Mouse (Mus musculus) kidney, postnatal 36 days (tissue): ENCODE measurements around the gene Gpatch1.
A peak's percentile ranks its signal among the peaks of the same experiment; 100 is the strongest.

Experiments used
- DNase-seq, 2 experiments: peaks; one replicate each; pipeline ENCODE4 v3.0.0; 2021 to 2022; ENCODE audit warnings: mixed read lengths in 2 of 2

The Gpatch1 gene

GRCm38 (mm10) chr7:35234361-35235245 lies 83.6 kb downstream of the Gpatch1 start:
- DNase-seq, result peak; percentile 97 to 98

- DNase-seq, result no peak
Observed at GRCm38 (mm10) chr7:35233861-35234260, 84.4 kb downstream of the Gpatch1 start.

DNA sequence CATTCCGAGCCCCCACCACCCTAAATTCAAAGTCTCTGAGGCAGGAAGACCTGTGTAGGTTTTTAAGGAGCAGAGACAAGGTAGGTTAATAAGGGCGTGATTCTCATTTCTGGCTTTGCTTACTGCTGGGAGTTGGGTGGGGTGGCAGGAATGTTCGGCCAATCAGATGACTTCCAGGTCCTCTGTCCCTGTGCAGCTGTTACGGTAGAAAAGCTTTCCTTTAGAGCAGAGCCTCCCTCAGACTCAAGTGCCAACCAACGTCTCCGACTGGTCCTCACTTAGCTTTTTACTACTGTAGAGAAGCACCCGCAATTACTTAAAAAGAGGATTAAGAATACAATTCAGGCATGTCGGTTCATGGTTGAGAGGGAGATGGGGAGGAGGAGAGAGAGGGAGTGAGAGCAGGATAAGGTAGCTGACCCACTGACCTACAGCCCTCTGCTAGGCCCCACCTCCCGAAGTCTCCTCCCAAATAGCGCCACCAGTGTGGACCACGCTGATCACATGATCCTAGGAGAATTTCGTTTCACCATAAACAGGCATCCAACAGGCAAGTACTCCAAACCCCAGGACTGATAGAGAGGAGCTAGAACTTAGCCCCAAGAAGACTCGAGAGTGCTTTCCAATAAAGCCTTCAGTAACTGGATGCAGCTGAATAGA lies 85.3 kb downstream of the Gpatch1 start:
- no peak for DNase-seq

DNA sequence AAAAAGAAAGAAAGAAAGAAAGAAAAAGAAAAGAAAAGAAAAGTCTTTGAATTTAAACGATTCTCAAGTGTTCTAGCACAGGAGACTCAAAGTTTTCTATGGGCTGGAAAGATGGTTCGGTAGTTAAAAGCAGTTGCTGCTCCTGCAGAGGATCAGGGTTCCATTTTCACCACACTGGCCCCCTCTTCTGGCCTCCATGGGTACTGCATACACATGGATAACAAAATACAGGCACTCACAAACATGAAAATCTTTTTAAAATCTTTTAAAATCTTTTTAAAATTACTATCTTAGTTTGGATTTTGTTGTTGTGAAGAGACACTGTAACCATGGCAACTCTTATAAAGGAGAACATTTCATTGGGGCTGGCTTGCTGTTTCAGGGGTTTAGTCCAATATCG lies 87.9 kb downstream of the Gpatch1 start:
- DNase-seq, result peak in 1 of 2 experiments; percentile 39
